Mouse (Mus musculus): Measurements from ENCODE around the gene Mau2.
"Not testable (repeated sequence)": the region's sequence is repeated elsewhere in the genome, so short reads cannot be mapped to it uniquely, and the experiment has no call there.

Mau2 gene

GRCm38 (mm10) chr8:70042583-70043455 is at the start of gene Mau2, which contains the start of gene Sugp1:
TSS of gene Mau2 (minus strand) at chr8:70042734.
TSS of gene Sugp1 (plus strand) at chr8:70042813.
- in situ Hi-C loops (cut with MseI, MboI) = no loop called here

GRCm38 (mm10) chr8:70089296-70089960 is 46.9 kb upstream of the Mau2 start:
- in situ Hi-C loops (cut with MseI, MboI) = no loop called here

GRCm38 (mm10) chr8:70087836-70088650 is 45.5 kb upstream of the Mau2 start:
- in situ Hi-C loops (cut with MseI, MboI) = no loop called here

- in situ Hi-C loops (cut with MseI, MboI) = no loop called here
Measured at GRCm38 (mm10) chr8:70087237-70087636, 44.7 kb upstream of the Mau2 start.

GRCm38 (mm10) chr8:70086151-70086550 is 43.6 kb upstream of the Mau2 start:
- in situ Hi-C loops (cut with MseI, MboI) = no loop called here

- in situ Hi-C loops (cut with MseI, MboI) = no loop called here
Measured at GRCm38 (mm10) chr8:70084191-70085065, 41.9 kb upstream of the Mau2 start.

- in situ Hi-C loops (cut with MseI, MboI) = no loop called here
Measured at GRCm38 (mm10) chr8:70083285-70083684, 40.8 kb upstream of the Mau2 start, which contains the start of gene Hapln4. TSS of gene Hapln4 (plus strand) at chr8:70083457.

GRCm38 (mm10) chr8:70081976-70082375 is 39.4 kb upstream of the Mau2 start:
- in situ Hi-C loops (cut with MseI, MboI) = no loop called here

- in situ Hi-C loops (cut with MseI, MboI) = no loop called here
Measured at GRCm38 (mm10) chr8:70073682-70074081, 31.1 kb upstream of the Mau2 start.

- in situ Hi-C loops (cut with MseI, MboI) = no loop called here
Measured at GRCm38 (mm10) chr8:70073120-70073519, 30.6 kb upstream of the Mau2 start.

- in situ Hi-C loops (cut with MseI, MboI) = no loop called here
Measured at GRCm38 (mm10) chr8:70072441-70073069, 30.0 kb upstream of the Mau2 start, which contains the start of gene Tm6sf2. TSS of gene Tm6sf2 (plus strand) at chr8:70072924.

- in situ Hi-C loops (cut with MseI, MboI) = no loop called here
Measured at GRCm38 (mm10) chr8:70071836-70072440, 29.4 kb upstream of the Mau2 start.

- in situ Hi-C loops (cut with MseI, MboI) = no loop called here
Measured at GRCm38 (mm10) chr8:70057721-70058120, 15.2 kb upstream of the Mau2 start.

GRCm38 (mm10) chr8:70050434-70050833 is 7.9 kb upstream of the Mau2 start:
- in situ Hi-C loops (cut with MseI, MboI) = not testable (repeated sequence)

- in situ Hi-C loops (cut with MseI, MboI) = no loop called here
Measured at GRCm38 (mm10) chr8:70049662-70050061, 7.1 kb upstream of the Mau2 start.

GRCm38 (mm10) chr8:70043996-70044395 is 1.5 kb upstream of the Mau2 start:
- in situ Hi-C loops (cut with MseI, MboI) = no loop called here

GRCm38 (mm10) chr8:70041885-70042546 is 518 bp downstream of the Mau2 start:
- in situ Hi-C loops (cut with MseI, MboI) = no loop called here

- in situ Hi-C loops (cut with MseI, MboI) = no loop called here
Measured at GRCm38 (mm10) chr8:70037994-70038393, 4.5 kb downstream of the Mau2 start.

GRCm38 (mm10) chr8:70030255-70030654 is 12.3 kb downstream of the Mau2 start:
- in situ Hi-C loops (cut with MseI, MboI) = no loop called here

Measured in mouse trophoblast stem cell (cell line).